Mouse (Mus musculus) midbrain, embryonic 12.5 days (tissue): Measurements from ENCODE around the gene Etv3. TPM values are rescaled to one million over a fixed set of nuclear protein-coding genes. Genes with fewer than 3 reads are reported as not detected.

Experiments used
- ATAC-seq: fragments of 200-750 bp; cut with Nextera tagmentation; 2 replicates; pipeline ENCODE4 v1.8.0; 2017; ENCODE audit warnings: low read depth, moderate TSS enrichment, moderate library complexity; ENCODE audit not compliant: low FRiP score
- H3K27ac ChIP-seq: fragments of 300-500 bp; sonication (generic); replicated peaks from 2 replicates; pipeline ENCODE4 v1.5.1; 2016; ENCODE audit warnings: mild to moderate bottlenecking
- H3K27me3 ChIP-seq: fragments of 300-500 bp; sonication (generic); 2 replicates; pipeline ENCODE4 v1.6.1; 2016; ENCODE audit warnings: mild to moderate bottlenecking
- H3K36me3 ChIP-seq: fragments of 300-500 bp; sonication (generic); 2 replicates; pipeline ENCODE4 v1.6.1; 2016
- H3K4me1 ChIP-seq: fragments of 300-500 bp; sonication (generic); 2 replicates; pipeline ENCODE4 v1.6.1; 2016
- H3K4me2 ChIP-seq: fragments of 300-500 bp; sonication (generic); replicated peaks from 2 replicates; pipeline ENCODE4 v1.6.1; 2016; ENCODE audit warnings: mild to moderate bottlenecking, moderate library complexity
- H3K4me3 ChIP-seq: fragments of 300-500 bp; sonication (generic); 2 replicates; pipeline ENCODE4 v1.5.1; 2016; ENCODE audit warnings: mild to moderate bottlenecking
- H3K9ac ChIP-seq: fragments of 300-500 bp; sonication (generic); replicated peaks from 2 replicates; pipeline ENCODE4 v1.6.1; 2016; ENCODE audit warnings: mild to moderate bottlenecking, moderate library complexity
- H3K9me3 ChIP-seq: fragments of 300-500 bp; sonication (generic); 2 replicates; pipeline ENCODE4 v1.6.1; 2016; ENCODE audit warnings: mild to moderate bottlenecking
- WGBS: fragments of 180-500 bp; shearing (Covaris S2); methylation state at CpG from one replicate; pipeline ENCODE4 v1.1.7; 2016; 5-methylcytosine and 5-hydroxymethylcytosine counted together
- polyA plus RNA-seq: library from polyadenylated mRNA; unstranded; fragments of >200 nt; fragmentation: Nextera tagmentation; extraction: Ambion mirVana; gene quantifications from 2 replicates; pipeline ENCODE4 v1.2.1, GENCODE M21; 2016

Gene Etv3
- polyA plus RNA-seq, 1 experiment from 2014 or later: 15.4 TPM

GRCm38 (mm10) chr3:87504749-87505425 lies 20.3 kb upstream of the Etv3 start:
- Histone ChIP-seq H3K27ac (no peak overlapping the region), H3K9me3 (no peaks in the 10 kb centered on the region), H3K4me2 (no peak overlapping the region), H3K4me1 (peaks cover 9% of the 10 kb centered on the region), H3K9ac (no peak overlapping the region), H3K27me3 (peaks cover 18% of the 10 kb centered on the region), H3K36me3 (no peaks in the 10 kb centered on the region), H3K4me3 (no peak overlapping the region)
- ATAC-seq: no peak
- 68% methylated on average over 4 of the region's 4 CpGs for WGBS

DNA sequence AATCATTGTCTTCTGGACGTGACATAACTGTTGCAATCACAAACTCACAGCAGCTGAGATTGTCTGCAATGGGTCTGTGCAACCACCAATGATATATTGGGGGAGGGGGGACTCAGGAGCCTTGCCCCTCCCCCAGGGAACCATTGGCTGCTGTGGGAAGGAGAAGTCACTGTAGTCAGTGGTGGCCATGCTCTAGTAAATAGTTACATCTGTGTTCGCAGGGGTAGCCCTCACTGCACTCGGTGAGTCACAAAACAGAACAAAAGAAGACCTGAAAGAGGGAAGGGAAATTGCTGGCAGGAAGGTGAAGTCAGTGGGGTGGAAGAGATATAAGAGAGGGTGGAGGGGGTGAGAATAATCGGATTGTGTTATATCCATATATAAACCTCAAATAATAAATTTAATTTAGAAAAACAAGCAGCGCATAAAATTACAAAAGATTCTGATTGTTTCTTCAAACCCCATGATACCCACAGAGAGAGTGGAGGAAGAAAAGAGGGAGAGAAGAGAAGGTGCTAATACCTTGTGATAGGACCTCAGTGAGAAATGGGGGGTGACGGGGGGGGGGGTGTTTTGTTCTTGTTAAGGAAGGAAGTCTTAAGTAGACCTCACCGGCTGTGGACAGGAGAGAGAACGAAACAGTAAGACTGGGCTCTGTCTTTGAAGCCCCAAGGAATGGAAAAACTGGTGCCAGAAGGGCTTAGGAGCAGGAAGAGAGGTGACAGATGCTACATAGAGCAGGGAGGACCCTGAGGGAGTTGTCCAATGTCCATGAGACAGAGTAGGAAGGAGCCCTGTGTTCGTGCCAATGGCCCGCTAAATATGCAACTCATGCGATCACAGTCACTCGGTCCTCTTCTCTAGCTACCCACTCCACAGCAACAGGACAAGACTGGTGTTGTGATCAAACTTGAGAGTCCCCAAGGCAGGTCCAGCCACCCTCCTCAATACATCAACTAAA lies 18.5 kb upstream of the Etv3 start:
- no peak overlapping the region for H3K9ac ChIP-seq
- no peaks in the 10 kb centered on the region for H3K36me3 ChIP-seq
- 79% methylated on average over 12 of the region's 12 CpGs for WGBS
- no peak overlapping the region for H3K27ac ChIP-seq
- H3K27me3 ChIP-seq: peaks cover 29% of the 10 kb centered on the region; the same call in 1 of the 2 replicates
- H3K4me2 ChIP-seq: no peak overlapping the region
- H3K9me3 ChIP-seq: no peaks in the 10 kb centered on the region
- H3K4me3 ChIP-seq: no peak overlapping the region
- ATAC-seq: no peak
- H3K4me1 ChIP-seq: peaks cover 9% of the 10 kb centered on the region

- no peak overlapping the region for H3K27ac ChIP-seq
- peak overlapping the region; percentile 46 for H3K9ac ChIP-seq
- peaks cover 29% of the 10 kb centered on the region; the same call in 1 of the 2 replicates for H3K27me3 ChIP-seq
- ATAC-seq: peak; percentile 64
- 23% methylated on average over 17 of the region's 17 CpGs for WGBS
- no peak overlapping the region for H3K4me3 ChIP-seq
- H3K9me3 ChIP-seq: no peaks in the 10 kb centered on the region
- H3K4me2 ChIP-seq: peak overlapping the region; percentile 43
- H3K4me1 ChIP-seq: peaks cover 9% of the 10 kb centered on the region
- no peaks in the 10 kb centered on the region for H3K36me3 ChIP-seq
These were observed 16.9 kb upstream of the Etv3 start for GRCm38 (mm10) chr3:87508205-87508901.

GRCm38 (mm10) chr3:87509061-87509460 lies 16.1 kb upstream of the Etv3 start:
- H3K36me3 ChIP-seq: no peaks in the 10 kb centered on the region
- H3K9ac ChIP-seq: no peak overlapping the region
- peaks cover 9% of the 10 kb centered on the region for H3K4me1 ChIP-seq
- peaks cover 24% of the 10 kb centered on the region; the same call in 1 of the 2 replicates for H3K27me3 ChIP-seq
- no peak overlapping the region for H3K27ac ChIP-seq
- no peak for ATAC-seq
- H3K9me3 ChIP-seq: no peaks in the 10 kb centered on the region
- 58% methylated on average over 4 of the region's 4 CpGs for WGBS
- H3K4me3 ChIP-seq: no peak overlapping the region
- no peak overlapping the region for H3K4me2 ChIP-seq

GRCm38 (mm10) chr3:87510832-87511231 lies 14.4 kb upstream of the Etv3 start:
- Histone ChIP-seq H3K4me3 (no peak overlapping the region), H3K27ac (no peak overlapping the region), H3K9ac (no peak overlapping the region), H3K27me3 (peaks cover 28% of the 10 kb centered on the region), H3K4me2 (no peak overlapping the region), H3K4me1 (peaks cover 9% of the 10 kb centered on the region), H3K9me3 (no peaks in the 10 kb centered on the region), H3K36me3 (no peaks in the 10 kb centered on the region)
- ATAC-seq: no peak
- WGBS: 88% methylated on average over 9 of the region's 9 CpGs

DNA sequence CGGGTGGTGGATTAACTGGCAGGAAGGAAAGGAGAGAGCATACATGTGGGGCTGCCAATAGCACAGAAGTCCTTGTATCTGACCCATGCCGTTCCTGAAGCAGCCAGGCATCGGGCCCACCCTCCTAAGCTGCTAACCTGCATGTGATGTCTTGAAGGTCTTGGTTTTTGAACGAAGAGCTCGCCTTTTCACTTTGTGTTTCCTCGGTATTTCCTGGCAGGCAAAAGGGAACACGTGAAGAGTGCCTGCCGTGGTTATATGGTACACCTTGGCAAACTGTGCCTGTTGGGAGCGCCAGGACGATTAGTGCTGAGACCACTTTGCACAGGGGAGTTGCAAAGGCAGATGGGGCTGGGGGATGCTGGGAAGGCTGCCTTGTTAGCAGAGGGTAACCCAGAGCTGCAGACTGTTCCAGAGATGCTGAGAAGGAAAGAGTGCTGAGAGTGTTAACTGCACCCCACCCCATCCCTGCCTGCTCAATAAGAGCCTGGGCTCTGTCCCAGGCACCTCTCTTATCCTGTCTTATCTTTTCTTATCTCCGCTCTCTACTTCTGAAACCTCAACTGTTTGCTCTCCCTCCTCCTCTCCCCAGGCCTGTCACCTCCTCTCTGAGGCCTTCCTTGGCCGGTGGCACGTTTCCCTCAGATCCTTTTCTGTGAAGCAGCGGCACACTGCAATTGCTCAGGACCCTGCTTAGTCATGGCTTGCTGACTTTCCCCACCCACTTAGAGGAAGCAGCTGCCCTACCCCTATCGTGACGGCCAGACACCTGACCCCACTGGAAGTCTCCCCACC lies 13.0 kb upstream of the Etv3 start:
- Histone ChIP-seq H3K4me1 (peaks cover 9% of the 10 kb centered on the region), H3K4me3 (no peak overlapping the region), H3K9ac (no peak overlapping the region), H3K36me3 (no peaks in the 10 kb centered on the region), H3K4me2 (no peak overlapping the region), H3K27me3 (peaks cover 28% of the 10 kb centered on the region), H3K9me3 (no peaks in the 10 kb centered on the region), H3K27ac (no peak overlapping the region)
- 43% methylated on average over 16 of the region's 16 CpGs for WGBS
- no peak for ATAC-seq

DNA sequence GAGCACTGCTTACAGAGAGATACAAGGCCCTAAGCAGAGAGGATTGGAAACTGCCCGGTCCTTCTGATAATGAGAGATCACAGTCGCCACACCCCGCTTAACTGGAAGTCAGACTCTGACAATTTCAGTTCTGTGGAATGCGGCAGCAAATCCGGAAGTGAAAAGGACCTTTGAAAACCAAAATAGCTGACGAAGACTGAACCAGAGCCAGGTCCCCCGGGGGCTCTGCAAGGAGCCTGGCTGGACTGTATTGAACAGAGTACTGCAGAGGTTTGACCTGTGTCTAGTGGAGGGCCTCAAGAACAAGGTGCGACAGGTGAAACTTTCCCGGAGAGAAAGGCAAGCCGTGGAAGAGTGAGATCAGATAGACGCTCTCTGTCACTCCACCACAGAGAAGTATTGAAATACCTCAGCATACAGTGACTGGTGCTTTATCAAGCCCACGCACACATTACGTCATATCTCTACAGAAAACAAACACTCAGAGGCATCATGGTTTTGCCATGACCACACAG lies 9.6 kb upstream of the Etv3 start:
- ATAC-seq: no peak

DNA sequence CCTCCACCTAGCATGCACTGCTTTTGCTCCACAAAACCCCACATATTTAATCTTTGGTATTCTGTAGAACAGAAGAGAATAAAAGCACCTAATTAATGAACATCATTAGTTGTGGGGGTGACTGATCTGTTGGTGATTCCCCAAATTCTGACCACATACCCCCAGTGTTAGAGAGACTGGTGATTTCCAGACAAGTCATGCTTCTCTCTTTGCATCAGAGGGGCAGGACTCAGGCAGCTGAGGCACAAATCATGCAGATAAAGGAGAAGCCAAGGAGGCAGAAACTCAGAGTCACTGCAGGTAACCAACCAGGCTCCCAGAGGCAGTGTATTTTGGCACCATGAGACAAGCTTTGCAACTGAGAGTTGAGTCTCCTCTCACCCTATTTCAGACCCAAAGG lies 6.8 kb upstream of the Etv3 start:
- Histone ChIP-seq H3K27me3 (peaks cover 7% of the 10 kb centered on the region; the same call in 1 of the 2 replicates), H3K4me2 (no peak overlapping the region), H3K9me3 (no peaks in the 10 kb centered on the region), H3K27ac (no peak overlapping the region), H3K4me1 (no peaks in the 10 kb centered on the region), H3K36me3 (no peaks in the 10 kb centered on the region), H3K9ac (no peak overlapping the region), H3K4me3 (no peak overlapping the region)
- no peak for ATAC-seq

More for the DNA sequence above, 9.6 kb upstream of the Etv3 start:
- no peak overlapping the region for H3K9ac ChIP-seq
- H3K27ac ChIP-seq: no peak overlapping the region
- no peaks in the 10 kb centered on the region for H3K4me1 ChIP-seq
- no peak overlapping the region for H3K4me3 ChIP-seq
- peaks cover 8% of the 10 kb centered on the region; the same call in 1 of the 2 replicates for H3K27me3 ChIP-seq
- no peaks in the 10 kb centered on the region for H3K9me3 ChIP-seq
- H3K36me3 ChIP-seq: no peaks in the 10 kb centered on the region
- WGBS: 69% methylated on average over 13 of the region's 13 CpGs
- H3K4me2 ChIP-seq: no peak overlapping the region

GRCm38 (mm10) chr3:87521126-87521525 lies 4.1 kb upstream of the Etv3 start:
- Histone ChIP-seq H3K4me3 (no peak overlapping the region), H3K4me2 (no peak overlapping the region), H3K27ac (no peak overlapping the region), H3K9me3 (no peaks in the 10 kb centered on the region), H3K27me3 (0 out of 2 replicates have a peak, but pooled peaks cover 3% of the 10 kb centered on the region), H3K36me3 (no peaks in the 10 kb centered on the region), H3K9ac (no peak overlapping the region), H3K4me1 (peaks cover 4% of the 10 kb centered on the region)
- no peak for ATAC-seq
- WGBS: 79% methylated on average over 4 of the region's 4 CpGs

- no peak for ATAC-seq
- WGBS: 45% methylated on average over 1 of the region's 1 CpGs
These were observed 3.4 kb upstream of the Etv3 start for GRCm38 (mm10) chr3:87521833-87522232.

DNA sequence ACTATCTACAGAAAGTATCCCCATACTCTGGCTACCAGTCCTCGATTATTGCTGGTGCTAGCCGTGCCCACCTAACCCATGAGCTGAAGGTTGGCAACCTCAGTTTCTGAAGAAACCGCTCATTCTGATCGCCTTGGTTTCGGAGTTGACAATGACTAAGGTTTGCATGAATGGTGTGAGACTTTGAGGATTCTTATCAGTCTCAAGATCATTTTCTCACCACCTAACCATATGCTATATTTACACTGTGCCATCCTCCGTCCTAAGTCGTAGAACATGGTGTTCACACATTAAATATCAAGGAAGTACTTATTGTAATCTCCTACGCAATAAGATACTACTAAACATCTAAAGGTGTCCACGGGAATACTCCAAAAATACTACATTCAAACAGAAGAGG lies 1.5 kb upstream of the Etv3 start:
- 0 out of 2 replicates have a peak, but pooled peaks cover 3% of the 10 kb centered on the region for H3K27me3 ChIP-seq
- H3K4me1 ChIP-seq: peaks cover 13% of the 10 kb centered on the region
- no peak for ATAC-seq
- WGBS: 95% methylated on average over 9 of the region's 9 CpGs
- H3K36me3 ChIP-seq: peaks cover 14% of the 10 kb centered on the region
- no peak overlapping the region for H3K27ac ChIP-seq
- H3K9me3 ChIP-seq: no peaks in the 10 kb centered on the region
- H3K9ac ChIP-seq: no peak overlapping the region
- no peak overlapping the region for H3K4me2 ChIP-seq
- no peak overlapping the region for H3K4me3 ChIP-seq

More at GRCm38 (mm10) chr3:87521833-87522232, 3.4 kb upstream of the Etv3 start:
- H3K4me3 ChIP-seq: no peak overlapping the region
- no peak overlapping the region for H3K4me2 ChIP-seq
- H3K27me3 ChIP-seq: 0 out of 2 replicates have a peak, but pooled peaks cover 3% of the 10 kb centered on the region
- H3K27ac ChIP-seq: no peak overlapping the region
- no peaks in the 10 kb centered on the region for H3K9me3 ChIP-seq
- H3K36me3 ChIP-seq: no peaks in the 10 kb centered on the region
- H3K9ac ChIP-seq: no peak overlapping the region
- peaks cover 11% of the 10 kb centered on the region for H3K4me1 ChIP-seq
